Mouse (Mus musculus) spleen, postnatal 14 days (tissue): Measurements from ENCODE around the gene Vmn2r85.
"Not testable (repeated sequence)": the region's sequence is repeated elsewhere in the genome, so short reads cannot be mapped to it uniquely, and the experiment has no call there.

Source experiments
- DNase-seq, 2 experiments: peaks; one replicate each; pipeline ENCODE4 v3.0.0; 2021 to 2022; ENCODE audit warnings: low spot score in 2 of 2

Vmn2r85 gene

DNA sequence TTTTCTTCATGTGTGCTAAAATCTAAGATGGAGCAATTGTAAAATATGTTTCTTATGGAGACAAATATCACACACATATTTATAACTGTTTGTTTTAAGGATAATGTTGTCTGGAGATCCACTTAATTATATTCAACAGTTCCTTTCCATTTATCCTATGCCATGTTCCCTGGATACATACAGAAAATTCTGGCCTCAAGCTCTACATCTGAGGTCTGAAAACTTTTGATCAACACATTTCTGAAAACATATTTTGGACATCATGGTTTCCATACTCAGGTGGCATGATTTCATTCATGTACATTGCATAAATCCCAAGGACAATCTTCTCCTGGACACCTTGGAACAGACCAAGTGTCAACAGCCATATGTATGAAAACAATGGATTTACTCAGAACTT is at the start of gene Vmn2r85:
Gene Vmn2r85 (minus strand): TSS at position 101 of the 400 bp plus-strand sequence.
- not testable (repeated sequence) for DNase-seq

DNA sequence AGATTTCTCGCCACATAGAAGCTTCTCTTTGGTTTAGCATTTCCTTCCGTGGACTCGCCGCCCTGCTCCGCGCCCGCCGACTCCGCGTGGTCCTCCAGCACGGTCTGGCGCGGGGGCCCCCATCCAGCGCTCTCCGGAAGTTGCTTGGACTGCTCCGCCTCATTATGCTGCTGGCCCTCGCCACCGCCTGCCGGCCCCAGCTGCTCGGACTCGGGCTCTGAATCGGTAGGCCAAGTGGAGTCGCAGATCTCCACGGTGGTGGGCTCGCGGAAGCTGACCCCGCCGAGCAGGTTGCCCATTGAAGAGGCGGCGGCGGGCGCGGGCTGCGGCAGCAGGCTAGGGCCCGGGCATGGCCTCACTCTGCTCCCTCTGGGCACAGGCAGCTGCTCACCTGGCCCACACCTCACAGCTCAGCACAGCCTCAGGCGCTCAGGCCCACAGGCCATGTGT is 40.8 kb upstream of the Vmn2r85 start:
- DNase-seq = no peak

DNA sequence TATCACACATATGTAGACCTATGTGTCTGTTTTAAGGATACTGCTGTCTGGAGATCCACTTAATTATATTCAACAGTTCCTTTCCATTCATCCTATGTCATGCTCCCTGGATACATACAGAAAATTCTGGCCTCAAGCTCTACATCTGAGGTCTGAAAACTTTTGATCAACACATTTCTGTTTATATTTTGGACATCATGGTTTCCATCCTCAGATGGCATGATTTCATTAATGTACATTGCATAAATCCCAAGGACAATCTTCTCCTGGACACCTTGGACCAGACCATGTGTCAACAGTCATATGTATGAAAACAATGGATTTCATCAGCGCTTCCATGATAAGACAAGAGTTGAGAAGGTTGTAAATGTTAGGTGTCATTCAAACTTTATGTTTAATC is 26.4 kb upstream of the Vmn2r85 start, which contains the start of gene Vmn2r86:
Gene Vmn2r86 (minus strand): TSS at position 101 of the 400 bp plus-strand sequence.
- DNase-seq = not testable (repeated sequence)

DNA sequence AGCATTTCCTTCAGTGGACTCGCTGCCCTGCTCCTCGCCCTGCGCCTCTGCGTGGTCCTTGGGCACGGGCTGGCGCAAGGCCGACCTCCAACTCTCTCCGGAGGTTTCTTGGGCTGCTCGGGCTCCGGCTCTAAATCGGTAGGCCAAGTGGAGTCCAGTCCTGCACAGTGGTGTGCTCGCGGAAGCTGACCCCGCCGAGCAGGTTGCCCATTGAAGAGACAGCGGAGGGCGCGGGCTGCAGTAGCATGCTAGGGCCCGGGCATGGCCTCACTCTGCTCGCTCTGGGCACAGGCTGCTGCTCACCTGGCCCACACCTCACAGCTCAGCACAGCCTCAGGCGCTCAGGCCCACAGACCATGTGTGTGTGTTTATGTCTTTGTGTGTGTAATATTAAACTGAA is 15.3 kb upstream of the Vmn2r85 start:
- DNase-seq = no peak

DNA sequence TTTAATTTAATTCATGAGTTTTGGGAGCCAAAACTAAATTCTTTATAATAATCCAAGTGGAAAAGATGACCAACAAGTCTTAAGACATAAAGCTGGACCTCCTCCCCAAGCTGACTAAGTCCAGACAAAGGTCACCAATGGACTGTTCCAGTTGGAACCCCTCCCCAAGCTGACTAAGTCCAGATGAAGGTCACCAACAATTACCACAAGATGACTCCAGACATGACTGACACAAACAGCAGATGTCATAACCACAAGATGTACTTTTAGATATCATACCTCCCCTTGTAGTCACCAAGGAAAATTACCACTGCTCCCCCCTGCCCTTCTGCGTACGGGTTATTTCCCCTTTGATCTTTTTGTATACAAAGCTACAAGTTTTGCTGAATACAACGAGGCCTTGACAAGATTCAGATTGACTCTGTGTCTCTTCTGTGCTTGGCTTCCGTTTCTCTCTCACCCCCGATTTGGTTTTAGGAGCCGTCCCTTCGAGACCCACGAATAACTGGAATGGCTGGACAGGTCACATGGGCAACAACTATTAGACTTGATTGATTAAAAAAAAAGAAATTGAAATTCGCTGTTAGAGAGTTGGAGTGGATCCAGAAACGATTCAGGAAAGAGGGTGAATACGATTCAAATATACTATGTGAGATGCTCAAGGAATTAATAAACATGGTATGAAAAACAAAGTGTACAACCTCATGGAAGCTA is 4.8 kb upstream of the Vmn2r85 start:
- not testable (repeated sequence) for DNase-seq

DNA sequence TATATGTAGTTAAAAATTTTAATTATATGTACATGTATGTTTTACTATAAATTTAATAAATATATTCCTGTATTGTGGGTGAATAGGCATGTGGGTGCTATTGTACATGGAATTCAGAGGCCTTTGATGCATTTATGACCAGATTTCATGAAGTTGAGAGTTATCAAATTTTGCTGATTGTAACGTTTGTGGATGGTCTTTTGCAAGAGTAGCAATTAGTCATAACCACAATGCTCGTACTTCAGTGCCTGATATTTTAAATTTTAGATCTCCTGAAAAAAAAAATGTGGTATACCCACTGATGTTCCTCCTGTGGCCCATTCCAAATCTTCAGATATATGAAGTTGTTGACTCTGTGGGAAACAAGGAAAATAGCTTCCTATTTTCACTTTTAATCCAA is 7.1 kb downstream of the Vmn2r85 start:
- DNase-seq = not testable (repeated sequence)

GRCm38 (mm10) chr10:130420401-130420800 is 9.1 kb downstream of the Vmn2r85 start:
- no peak for DNase-seq

DNA sequence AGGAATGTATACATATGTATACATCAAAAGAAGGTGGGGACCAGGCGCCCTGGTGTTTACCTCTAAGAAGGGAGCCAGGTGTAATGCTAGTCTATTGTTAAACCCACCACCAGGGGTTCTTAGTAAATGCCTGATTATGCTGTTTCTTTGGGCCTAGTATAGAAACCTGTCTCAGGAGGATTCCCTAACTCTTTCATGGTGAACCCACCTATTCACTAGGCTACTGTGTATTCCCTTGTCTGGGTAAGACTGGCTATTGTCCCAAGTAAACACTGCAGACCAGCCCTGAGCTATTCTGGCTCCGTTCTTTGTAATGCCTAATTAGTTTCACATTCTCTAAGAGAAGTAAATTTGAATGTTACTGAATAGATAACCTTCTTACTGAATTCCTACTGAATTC is 9.5 kb downstream of the Vmn2r85 start:
- DNase-seq = not testable (repeated sequence)

GRCm38 (mm10) chr10:130416352-130416751 is 13.2 kb downstream of the Vmn2r85 start:
- not testable (repeated sequence) for DNase-seq

DNA sequence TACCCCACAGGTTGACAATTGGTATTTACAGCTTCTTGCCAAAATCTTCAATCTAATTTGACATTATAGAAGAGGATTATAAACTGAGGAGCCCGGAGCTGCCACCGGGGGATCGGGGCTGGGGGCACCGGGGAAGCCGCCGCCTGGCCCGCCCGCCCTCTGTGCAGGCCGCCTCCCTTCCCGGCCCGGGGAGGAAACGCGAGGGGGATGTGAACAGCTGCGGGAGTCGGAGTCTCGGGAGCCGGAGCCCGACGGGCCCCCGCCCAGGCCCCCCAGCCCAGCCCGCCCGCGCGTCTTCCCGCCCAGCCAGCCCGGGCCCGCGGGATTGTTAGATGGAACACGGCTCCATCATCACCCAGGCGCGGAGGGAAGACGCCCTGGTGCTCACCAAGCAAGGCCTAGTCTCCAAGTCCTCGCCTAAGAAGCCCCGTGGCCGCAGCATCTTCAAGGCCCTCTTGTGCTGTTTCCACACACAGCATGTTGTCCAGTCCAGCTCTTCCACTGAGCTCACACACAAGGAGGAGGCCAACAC is 17.3 kb downstream of the Vmn2r85 start:
- DNase-seq = not testable (repeated sequence)

DNA sequence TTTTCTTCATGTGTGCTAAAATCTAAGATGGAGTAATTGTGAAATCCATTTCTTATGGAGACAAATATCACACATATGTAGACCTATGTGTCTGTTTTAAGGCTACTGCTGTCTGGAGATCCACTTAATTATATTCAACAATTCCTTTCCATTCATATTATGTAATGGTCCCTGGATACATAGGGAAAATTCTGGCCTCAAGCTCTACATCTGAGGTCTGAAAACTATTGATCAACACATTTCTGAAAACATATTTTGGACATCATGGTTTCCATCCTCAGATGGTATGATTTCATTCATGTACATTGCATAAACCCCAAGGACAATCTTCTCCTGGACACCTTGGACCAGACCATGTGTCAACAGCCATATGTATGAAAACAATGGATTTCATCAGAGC is 35.3 kb downstream of the Vmn2r85 start, which contains the start of gene Vmn2r84:
Gene Vmn2r84 (minus strand): TSS at position 101 of the 400 bp plus-strand sequence.
- DNase-seq = no peak

DNA sequence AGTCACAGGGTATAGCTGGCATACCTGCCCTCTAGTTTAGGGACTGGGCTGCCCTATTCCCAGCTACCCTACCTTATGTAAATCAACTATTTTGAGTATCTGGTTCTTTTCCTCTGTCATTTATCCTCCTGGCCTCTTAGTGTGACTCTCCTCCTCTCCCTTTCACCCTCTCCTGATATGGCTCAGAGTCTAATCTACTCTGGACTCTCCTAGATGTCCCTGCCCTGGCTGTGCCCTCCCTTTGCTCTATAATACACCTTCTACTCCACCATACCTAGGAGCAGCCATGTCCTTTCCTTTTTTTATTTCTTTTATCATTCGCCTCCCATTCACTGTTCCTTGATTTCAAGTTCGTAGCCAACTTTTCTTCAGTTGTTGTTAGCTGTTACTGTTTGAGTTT is 54.4 kb downstream of the Vmn2r85 start:
- no peak for DNase-seq

GRCm38 (mm10) chr10:130372491-130373173 is 56.9 kb downstream of the Vmn2r85 start:
- DNase-seq = no peak

DNA sequence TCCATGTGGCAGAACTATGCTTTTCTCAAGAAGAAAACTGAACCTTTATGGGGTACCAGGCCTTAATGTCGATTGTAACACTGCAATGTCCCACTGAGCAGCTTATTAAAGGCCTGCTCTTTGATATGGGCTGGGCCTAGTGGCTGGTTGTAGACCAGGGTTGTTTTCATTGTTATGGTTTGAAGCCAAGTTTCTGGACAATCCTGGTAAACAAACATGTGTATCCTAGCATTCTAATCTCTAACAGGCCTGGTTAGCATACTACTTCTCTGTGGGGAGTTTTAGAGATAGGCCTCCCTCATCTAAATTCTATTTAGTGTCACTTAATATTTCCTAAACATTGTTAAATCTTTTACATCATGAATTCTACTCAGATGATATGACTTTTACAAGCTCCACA is 57.9 kb downstream of the Vmn2r85 start:
- no peak for DNase-seq

DNA sequence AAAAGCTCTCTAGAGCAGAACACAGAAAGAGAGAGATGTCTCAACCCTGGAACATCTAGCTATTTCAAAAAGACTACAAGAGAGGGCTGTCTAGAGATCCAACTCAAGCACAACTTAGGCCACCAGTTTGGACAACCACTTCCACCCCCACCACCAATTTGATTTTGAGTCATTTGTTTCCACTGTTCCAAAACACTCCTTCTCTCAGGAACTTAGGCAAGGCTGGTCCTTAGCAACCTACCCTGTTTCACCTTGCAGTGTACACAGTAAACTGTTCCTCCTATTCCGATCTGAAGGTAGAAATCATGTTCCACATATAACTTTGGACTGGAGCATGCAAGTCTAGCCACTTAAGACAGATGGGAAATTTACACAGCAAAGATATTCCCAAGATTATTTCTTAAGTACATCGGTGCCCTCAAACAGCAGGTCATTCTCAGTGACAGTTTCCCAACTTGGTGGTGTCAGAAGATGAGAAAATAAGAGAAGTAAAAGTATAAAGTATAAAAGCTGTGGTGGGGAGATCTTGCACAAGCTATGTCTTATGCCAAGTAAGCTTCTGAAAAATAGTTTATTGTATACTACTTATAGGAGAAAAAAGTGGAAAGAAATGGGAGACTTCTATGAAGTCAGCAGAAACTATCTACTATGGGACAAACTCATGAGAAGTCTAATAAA is 59.4 kb downstream of the Vmn2r85 start:
- no peak for DNase-seq

DNA sequence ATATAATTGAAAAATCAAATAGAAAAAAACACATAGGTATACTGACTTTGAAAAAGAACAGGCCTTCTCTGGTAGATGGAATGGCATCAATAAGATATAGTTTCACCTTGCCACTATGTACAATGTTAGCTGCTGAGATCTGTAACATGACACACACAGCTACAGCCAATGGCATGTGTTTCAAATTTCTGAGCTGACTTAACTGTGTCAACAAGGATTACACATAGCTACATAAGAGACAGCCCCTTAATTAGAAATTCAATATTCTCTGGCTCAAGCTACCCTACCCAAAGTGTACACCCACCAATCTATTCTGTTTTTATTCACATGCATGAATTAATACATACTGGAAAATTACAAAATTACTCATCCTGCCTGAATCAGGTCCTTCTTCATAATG is 61.1 kb downstream of the Vmn2r85 start:
- no peak for DNase-seq

- DNase-seq = no peak
Observed at GRCm38 (mm10) chr10:130364766-130365165, 64.7 kb downstream of the Vmn2r85 start.
